In genomic region chr5:114560965-114561364, GRCm38 (mm10) we compare ENCODE assay signal across 13 mouse cellular contexts. TPM values are rescaled to one million over a fixed set of nuclear protein-coding genes. Genes with fewer than 3 reads are reported as not detected.
DNase-seq lines count a peak whose midpoint lies in the region; ATAC-seq lines count a peak whose summit lies in the region.
"Had no signal": no experiment of that assay in that cellular context is flagged by ENCODE, and none has a peak within 500 bp of the region (broad histone marks: within the 10 kb centered on the region; RNA-seq: fewer than 3 reads in every experiment).

No protein-coding gene starts in this region.

- no peak overlapping the region for H3K9ac ChIP-seq in hindbrain, embryonic 12.5 days
- no peak overlapping the region for H3K9ac ChIP-seq in hindbrain, embryonic 14.5 days
- no peak overlapping the region for H3K9ac ChIP-seq in limb, embryonic 11.5 days (ENCODE audit: low read length)
- H3K9ac ChIP-seq in stomach, embryonic 15.5 days: no peak overlapping the region
- H3K9ac ChIP-seq: limb, embryonic 15.5 days had no signal

- H3K9me3 ChIP-seq in hindbrain, embryonic 12.5 days (replicated peaks): peaks cover 5% of the 10 kb centered on the region
- H3K9me3 ChIP-seq in hindbrain, embryonic 14.5 days (ENCODE audit: control insufficient read depth, low read length): 0 out of 2 replicates have a peak, but pooled peaks cover 7% of the 10 kb centered on the region
- peaks cover 18% of the 10 kb centered on the region for H3K9me3 ChIP-seq in embryonic facial prominence, embryonic 10.5 days
- H3K9me3 ChIP-seq in limb, embryonic 11.5 days (ENCODE audit: control insufficient read depth, low read length): no peaks in the 10 kb centered on the region
- no peaks in the 10 kb centered on the region for H3K9me3 ChIP-seq in stomach, embryonic 15.5 days
- H3K9me3 ChIP-seq: limb, embryonic 15.5 days had no signal

- peaks cover 24% of the 10 kb centered on the region for H3K4me1 ChIP-seq in hindbrain, embryonic 12.5 days
- H3K4me1 ChIP-seq in hindbrain, embryonic 14.5 days (replicated peaks; ENCODE audit: control insufficient read depth, insufficient read depth, low read length): no peaks in the 10 kb centered on the region; the same call in 1 of the 2 replicates
- peaks cover 55% of the 10 kb centered on the region for H3K4me1 ChIP-seq in embryonic facial prominence, embryonic 10.5 days
- peaks cover 32% of the 10 kb centered on the region for H3K4me1 ChIP-seq in limb, embryonic 11.5 days (ENCODE audit: control insufficient read depth, insufficient read depth, low read length)
- peaks cover 15% of the 10 kb centered on the region for H3K4me1 ChIP-seq in stomach, embryonic 15.5 days

- DNase-seq in hindbrain, embryonic 14.5 days (ENCODE audit: low spot score): no peak
- no peak for DNase-seq in embryonic facial prominence, embryonic 10.5 days (ENCODE audit: low spot score)
- DNase-seq in limb, embryonic 11.5 days (ENCODE audit: low spot score): no peak
- DNase-seq in gastrocnemius, postnatal 10 days: no peak
- no peak for DNase-seq in urinary bladder, adult 18-20 months (ENCODE audit: low spot score in 2 of 2)
- DNase-seq: cerebellum, postnatal 25 days; layer of hippocampus, adult 9-11 months had no signal

- peak overlapping the region; percentile 23; the same call in 1 of the 2 replicates for H3K27ac ChIP-seq in hindbrain, embryonic 12.5 days
- no peak overlapping the region for H3K27ac ChIP-seq in hindbrain, embryonic 14.5 days
- H3K27ac ChIP-seq in embryonic facial prominence, embryonic 10.5 days (replicated peaks): peak overlapping the region; percentile 4
- no peak overlapping the region for H3K27ac ChIP-seq in limb, embryonic 11.5 days (replicated peaks; ENCODE audit: low read depth, low read length)
- H3K27ac ChIP-seq in stomach, embryonic 15.5 days: peak overlapping the region; percentile 70
- H3K27ac ChIP-seq: limb, embryonic 15.5 days; macrophage had no signal

- no peaks in the 10 kb centered on the region for H3K36me3 ChIP-seq in hindbrain, embryonic 12.5 days
- H3K36me3 ChIP-seq in hindbrain, embryonic 14.5 days (replicated peaks; ENCODE audit: control insufficient read depth, insufficient read depth): no peaks in the 10 kb centered on the region
- no peaks in the 10 kb centered on the region for H3K36me3 ChIP-seq in embryonic facial prominence, embryonic 10.5 days (replicated peaks)
- no peaks in the 10 kb centered on the region for H3K36me3 ChIP-seq in limb, embryonic 11.5 days (ENCODE audit: control insufficient read depth, insufficient read depth, low read length)
- no peaks in the 10 kb centered on the region for H3K36me3 ChIP-seq in stomach, embryonic 15.5 days
- H3K36me3 ChIP-seq: limb, embryonic 15.5 days had no signal

- no peak overlapping the region for H3K4me3 ChIP-seq in hindbrain, embryonic 12.5 days
- no peak overlapping the region for H3K4me3 ChIP-seq in hindbrain, embryonic 14.5 days (replicated peaks; ENCODE audit: low read length)
- H3K4me3 ChIP-seq in embryonic facial prominence, embryonic 10.5 days: no peak overlapping the region
- no peak overlapping the region for H3K4me3 ChIP-seq in limb, embryonic 11.5 days (ENCODE audit: low read depth, low read length)
- no peak overlapping the region for H3K4me3 ChIP-seq in stomach, embryonic 15.5 days (replicated peaks)
- H3K4me3 ChIP-seq: limb, embryonic 15.5 days had no signal

- no peak for ATAC-seq in hindbrain, embryonic 12.5 days (ENCODE audit: low FRiP score)
- no peak for ATAC-seq in hindbrain, embryonic 14.5 days (ENCODE audit: low FRiP score)
- no peak for ATAC-seq in limb, embryonic 11.5 days (ENCODE audit: insufficient number of reproducible peaks, low FRiP score, low TSS enrichment, low read depth)
- ATAC-seq in stomach, embryonic 15.5 days (ENCODE audit: insufficient read depth, low FRiP score, low read depth): peak; percentile 62
- ATAC-seq: inflammation-experienced regulatory T-cells, adult 6 months had no signal

- H3K27me3 ChIP-seq in hindbrain, embryonic 12.5 days: peaks cover 8% of the 10 kb centered on the region
- no peaks in the 10 kb centered on the region; the same call in 1 of the 2 replicates for H3K27me3 ChIP-seq in hindbrain, embryonic 14.5 days (ENCODE audit: control insufficient read depth, insufficient read depth, low read length)
- H3K27me3 ChIP-seq in embryonic facial prominence, embryonic 10.5 days (replicated peaks; ENCODE audit: low read depth, poor library complexity, severe bottlenecking): peaks cover 21% of the 10 kb centered on the region
- no peaks in the 10 kb centered on the region for H3K27me3 ChIP-seq in limb, embryonic 11.5 days (ENCODE audit: control insufficient read depth, insufficient read depth, low read length)
- H3K27me3 ChIP-seq in stomach, embryonic 15.5 days (replicated peaks): no peaks in the 10 kb centered on the region
- H3K27me3 ChIP-seq: limb, embryonic 15.5 days had no signal

- no peak overlapping the region for H3K4me2 ChIP-seq in hindbrain, embryonic 12.5 days (replicated peaks)
- H3K4me2 ChIP-seq in hindbrain, embryonic 14.5 days (replicated peaks): no peak overlapping the region
- peak overlapping the region; percentile 4; the same call in 1 of the 2 replicates for H3K4me2 ChIP-seq in limb, embryonic 11.5 days (ENCODE audit: low read depth, severe bottlenecking)
- peak overlapping the region; percentile 25 for H3K4me2 ChIP-seq in stomach, embryonic 15.5 days
- H3K4me2 ChIP-seq: limb, embryonic 15.5 days had no signal

- 56% methylated on average over 5 of the region's 5 CpGs for WGBS in hindbrain, embryonic 12.5 days
- WGBS in hindbrain, embryonic 14.5 days: 71% methylated on average over 5 of the region's 5 CpGs
- WGBS in embryonic facial prominence, embryonic 10.5 days: 55% methylated on average over 5 of the region's 5 CpGs
- WGBS in limb, embryonic 11.5 days: 55% methylated on average over 5 of the region's 5 CpGs
- WGBS in stomach, embryonic 15.5 days: 44% methylated on average over 5 of the region's 5 CpGs

RNA-seq across cellular contexts. Expression of gene Fam222a, which starts 6.9 kb away (rescaled TPM):
- polyA plus RNA-seq in hindbrain, embryonic 12.5 days (2016; fragmentation: Nextera tagmentation; extraction: Ambion mirVana): 9.4 and 9.9 TPM in 2 replicates
- polyA plus RNA-seq in hindbrain, embryonic 14.5 days (2014; fragmentation: Nextera tagmentation; extraction: Ambion mirVana): 6.6 and 6.7 TPM in 2 replicates
- polyA plus RNA-seq in embryonic facial prominence, embryonic 10.5 days (2016; fragmentation: Nextera tagmentation; extraction: Ambion mirVana): 2.3 and 3.8 TPM in 2 replicates
- 2.4 and 2.5 TPM in 2 replicates for polyA plus RNA-seq in limb, embryonic 11.5 days (2014; fragmentation: Nextera tagmentation; extraction: Ambion mirVana)
- 2.9 and 3.8 TPM in 2 replicates for polyA plus RNA-seq in stomach, embryonic 15.5 days (2015; fragmentation: Nextera tagmentation; extraction: Ambion mirVana)
- 1 to 10 TPM; 1.5 to 1.8 TPM for total RNA-seq in gastrocnemius, postnatal 10 days (2021)
- total RNA-seq: monocyte, adult 5-6 weeks had no signal
- polyA plus RNA-seq: inflammation-experienced regulatory T-cells, adult 6 months had no signal

Comparison
In these comparisons a context has a peak if more than half of its experiments do, and no peak if none do; other contexts are left out.
1. H3K27ac ChIP-seq: peak in hindbrain, embryonic 12.5 days (single experiment), embryonic facial prominence, embryonic 10.5 days (single experiment) and stomach, embryonic 15.5 days (single experiment); none in hindbrain, embryonic 14.5 days (single experiment) and limb, embryonic 11.5 days (single experiment).
2. H3K4me2 ChIP-seq: peak in limb, embryonic 11.5 days (single experiment) and stomach, embryonic 15.5 days (single experiment); none in hindbrain, embryonic 12.5 days (single experiment) and hindbrain, embryonic 14.5 days (single experiment).